In the genomic region with DNA sequence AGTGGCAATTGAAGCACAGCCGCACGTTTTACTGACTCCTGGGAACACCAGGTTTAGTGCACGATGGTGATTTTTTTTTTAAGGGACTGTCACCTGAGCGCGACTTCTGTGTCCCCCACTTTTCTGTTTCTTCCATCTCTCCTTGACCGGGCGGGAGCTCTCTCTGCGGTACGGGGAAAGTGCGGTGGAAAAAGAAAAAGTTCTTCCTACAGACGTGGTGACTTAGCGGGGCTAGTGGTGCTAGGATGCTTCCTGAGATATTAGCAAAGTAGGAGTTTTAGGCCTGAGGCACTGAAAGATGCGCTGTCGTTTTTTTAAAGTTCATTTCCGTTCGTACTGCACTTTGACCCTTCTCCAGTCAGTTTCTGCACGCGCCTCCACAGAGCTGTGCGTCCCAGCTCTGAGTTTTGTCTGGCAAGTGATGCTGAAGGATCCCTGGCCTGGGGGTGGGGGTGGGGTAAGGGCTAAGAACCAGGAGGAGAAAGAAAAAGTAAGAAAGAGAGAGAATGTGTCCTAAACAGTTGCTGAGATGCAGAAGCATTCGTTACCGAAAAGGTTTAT, we compare ENCODE assay signal across 9 mouse cellular contexts. TPM values are rescaled to one million over a fixed set of nuclear protein-coding genes. Genes with fewer than 3 reads are reported as not detected.
DNase-seq lines count a peak whose midpoint lies in the region; ATAC-seq lines count a peak whose summit lies in the region.
"Had no signal": no experiment of that assay in that cellular context is flagged by ENCODE, and none has a peak within 500 bp of the region (broad histone marks: within the 10 kb centered on the region; RNA-seq: fewer than 3 reads in every experiment).

No protein-coding gene starts in this region.

- peaks cover 32% of the 10 kb centered on the region for H3K27me3 ChIP-seq in heart, embryonic 16.5 days (ENCODE audit: control insufficient read depth, insufficient read depth, low read length)
- peaks cover 4% of the 10 kb centered on the region; the same call in 1 of the 2 replicates for H3K27me3 ChIP-seq in embryonic facial prominence, embryonic 11.5 days (ENCODE audit: control insufficient read depth, insufficient read depth, low read length)
- H3K27me3 ChIP-seq in intestine, embryonic 16.5 days (replicated peaks; ENCODE audit: control insufficient read depth, insufficient read depth, low read length): peaks cover 23% of the 10 kb centered on the region
- H3K27me3 ChIP-seq in neural tube, embryonic 11.5 days (ENCODE audit: control insufficient read depth, insufficient read depth, low read length): peaks cover 35% of the 10 kb centered on the region

- H3K4me2 ChIP-seq in heart, embryonic 16.5 days (ENCODE audit: low read depth, low read length): peak overlapping the region; percentile 86
- H3K4me2 ChIP-seq in embryonic facial prominence, embryonic 11.5 days (ENCODE audit: low read depth, low read length): peak overlapping the region; percentile 52
- H3K4me2 ChIP-seq in intestine, embryonic 16.5 days (ENCODE audit: low read depth, low read length): peak overlapping the region; percentile 71
- H3K4me2 ChIP-seq in neural tube, embryonic 11.5 days (ENCODE audit: low read depth): peak overlapping the region; percentile 71

- H3K9me3 ChIP-seq in heart, embryonic 16.5 days (replicated peaks; ENCODE audit: control insufficient read depth, low read length): no peaks in the 10 kb centered on the region
- no peaks in the 10 kb centered on the region for H3K9me3 ChIP-seq in embryonic facial prominence, embryonic 11.5 days (replicated peaks; ENCODE audit: control insufficient read depth, low read length)
- no peaks in the 10 kb centered on the region for H3K9me3 ChIP-seq in intestine, embryonic 16.5 days (ENCODE audit: control insufficient read depth, low read length)
- H3K9me3 ChIP-seq in neural tube, embryonic 11.5 days (ENCODE audit: control insufficient read depth, low read length): no peaks in the 10 kb centered on the region

- no peaks in the 10 kb centered on the region for H3K36me3 ChIP-seq in heart, embryonic 16.5 days (ENCODE audit: control insufficient read depth, insufficient read depth)
- H3K36me3 ChIP-seq in embryonic facial prominence, embryonic 11.5 days (replicated peaks; ENCODE audit: control insufficient read depth, insufficient read depth, low read depth, low read length): no peaks in the 10 kb centered on the region
- no peaks in the 10 kb centered on the region for H3K36me3 ChIP-seq in intestine, embryonic 16.5 days (ENCODE audit: control insufficient read depth, insufficient read depth, low read length)
- no peaks in the 10 kb centered on the region for H3K36me3 ChIP-seq in neural tube, embryonic 11.5 days (ENCODE audit: control insufficient read depth, insufficient read depth, low read length)

- H3K4me1 ChIP-seq in heart, embryonic 16.5 days (ENCODE audit: control insufficient read depth, insufficient read depth, low read length): peaks cover 9% of the 10 kb centered on the region
- H3K4me1 ChIP-seq in embryonic facial prominence, embryonic 11.5 days (ENCODE audit: control insufficient read depth, insufficient read depth, low read length): peaks cover 5% of the 10 kb centered on the region; the same call in 1 of the 2 replicates
- H3K4me1 ChIP-seq in intestine, embryonic 16.5 days (ENCODE audit: control insufficient read depth, insufficient read depth, low read length): peaks cover 20% of the 10 kb centered on the region
- H3K4me1 ChIP-seq in neural tube, embryonic 11.5 days (ENCODE audit: control insufficient read depth, insufficient read depth, low read length): peaks cover 15% of the 10 kb centered on the region

- 6% methylated on average over 21 of the region's 21 CpGs for WGBS in heart, embryonic 16.5 days
- 1% methylated on average over 21 of the region's 21 CpGs for WGBS in embryonic facial prominence, embryonic 11.5 days
- 6% methylated on average over 21 of the region's 21 CpGs for WGBS in intestine, embryonic 16.5 days
- under 1% methylated on average over 21 of the region's 21 CpGs for WGBS in neural tube, embryonic 11.5 days

- H3K9ac ChIP-seq in heart, embryonic 16.5 days (ENCODE audit: low read length): peak overlapping the region; percentile 57
- no peak overlapping the region for H3K9ac ChIP-seq in embryonic facial prominence, embryonic 11.5 days (replicated peaks; ENCODE audit: low read length)
- H3K9ac ChIP-seq in intestine, embryonic 16.5 days (ENCODE audit: low read depth, low read length): peak overlapping the region; percentile 23; the same call in 1 of the 2 replicates
- H3K9ac ChIP-seq in neural tube, embryonic 11.5 days (ENCODE audit: low read length): no peak overlapping the region

- H3K27ac ChIP-seq in heart, embryonic 16.5 days (ENCODE audit: low read length): no peak overlapping the region
- H3K27ac ChIP-seq in embryonic facial prominence, embryonic 11.5 days (replicated peaks; ENCODE audit: low read depth, low read length): no peak overlapping the region
- no peak overlapping the region for H3K27ac ChIP-seq in intestine, embryonic 16.5 days (ENCODE audit: low read length)
- H3K27ac ChIP-seq in neural tube, embryonic 11.5 days (ENCODE audit: low read depth, low read length): no peak overlapping the region

- peak overlapping the region; percentile 54 for H3K4me3 ChIP-seq in heart, embryonic 16.5 days (ENCODE audit: low read length)
- peak overlapping the region; percentile 23 for H3K4me3 ChIP-seq in embryonic facial prominence, embryonic 11.5 days (ENCODE audit: low read depth, low read length)
- peak overlapping the region; percentile 41 for H3K4me3 ChIP-seq in intestine, embryonic 16.5 days (ENCODE audit: low read length)
- H3K4me3 ChIP-seq in neural tube, embryonic 11.5 days (ENCODE audit: low read depth, low read length): peak overlapping the region; percentile 33

- ATAC-seq in heart, embryonic 16.5 days (replicated peaks; ENCODE audit: extremely low read depth, insufficient read depth, low FRiP score): no peak
- ATAC-seq in embryonic facial prominence, embryonic 11.5 days (replicated peaks; ENCODE audit: insufficient number of reproducible peaks, low FRiP score, low TSS enrichment, low read depth): no peak
- ATAC-seq in intestine, embryonic 16.5 days: no peak
- ATAC-seq in neural tube, embryonic 11.5 days (ENCODE audit: insufficient read depth, low FRiP score, low TSS enrichment): no peak

- no peak for DNase-seq in heart, adult 9 months (ENCODE audit: low spot score in 2 of 2)
- DNase-seq in embryonic facial prominence, embryonic 11.5 days (ENCODE audit: low spot score): peak; percentile 20
- DNase-seq in neural tube, embryonic 11.5 days (ENCODE audit: low spot score): peak; percentile 26
- no peak for DNase-seq in frontal cortex, postnatal 25 days (ENCODE audit: low spot score in 2 of 2)
- no peak for DNase-seq in gastrocnemius, postnatal 10 days
- DNase-seq in gastrocnemius, adult 18-20 months (ENCODE audit: low spot score): no peak

RNA-seq across cellular contexts. Expression of gene Wnt16, which starts 1.5 kb away (rescaled TPM):
- 1.2 and 2.3 TPM in 2 replicates for polyA plus RNA-seq in heart, embryonic 16.5 days (2015; fragmentation: Nextera tagmentation; extraction: Ambion mirVana)
- 0.36 and 0.46 TPM in 2 replicates for polyA plus RNA-seq in embryonic facial prominence, embryonic 11.5 days (2014; fragmentation: Nextera tagmentation; extraction: Ambion mirVana)
- polyA plus RNA-seq in intestine, embryonic 16.5 days (2015; fragmentation: Nextera tagmentation; extraction: Ambion mirVana): 0.16 and 0.23 TPM in 2 replicates
- 2.3 and 3.0 TPM in 2 replicates for polyA plus RNA-seq in neural tube, embryonic 11.5 days (2014; fragmentation: Nextera tagmentation; extraction: Ambion mirVana)
- total RNA-seq in gastrocnemius, postnatal 10 days (2021): 1 to 10 TPM; 1.9 to 3.3 TPM
- 1 to 10 TPM in 1 of 2 experiments, under 1 TPM in 1; 0.64 to 4.7 TPM for total RNA-seq in gastrocnemius, adult 18-20 months (2021)
- polyA plus RNA-seq: large intestine, adult 2 months had no signal

Comparison
In these comparisons a context has a peak if more than half of its experiments do, and no peak if none do; other contexts are left out.
1. H3K9ac ChIP-seq: peak in heart, embryonic 16.5 days (single experiment) and intestine, embryonic 16.5 days (single experiment); none in embryonic facial prominence, embryonic 11.5 days (single experiment) and neural tube, embryonic 11.5 days (single experiment).
2. DNase-seq: peak in embryonic facial prominence, embryonic 11.5 days (single experiment) and neural tube, embryonic 11.5 days (single experiment); none in heart, adult 9 months (0 of 2), frontal cortex, postnatal 25 days (0 of 2), gastrocnemius, postnatal 10 days (single experiment) and gastrocnemius, adult 18-20 months (single experiment).
3. Peak in every context shown above with its lines, with median percentiles within 50 percentile points of each other: H3K4me2 ChIP-seq and H3K4me3 ChIP-seq.